Mouse (Mus musculus) left cerebral cortex, adult 9 months (tissue): ENCODE data around the gene Mansc1.
A peak's percentile ranks its signal among the peaks of the same experiment; 100 is the strongest.
"Not testable (repeated sequence)": the region's sequence is repeated elsewhere in the genome, so short reads cannot be mapped to it uniquely, and the experiment has no call there.

Source experiments
- DNase-seq, 2 experiments: peaks; one replicate each; pipeline ENCODE4 v3.0.0; 2022; ENCODE audit warnings: low spot score in 2 of 2

Mansc1 gene

DNA sequence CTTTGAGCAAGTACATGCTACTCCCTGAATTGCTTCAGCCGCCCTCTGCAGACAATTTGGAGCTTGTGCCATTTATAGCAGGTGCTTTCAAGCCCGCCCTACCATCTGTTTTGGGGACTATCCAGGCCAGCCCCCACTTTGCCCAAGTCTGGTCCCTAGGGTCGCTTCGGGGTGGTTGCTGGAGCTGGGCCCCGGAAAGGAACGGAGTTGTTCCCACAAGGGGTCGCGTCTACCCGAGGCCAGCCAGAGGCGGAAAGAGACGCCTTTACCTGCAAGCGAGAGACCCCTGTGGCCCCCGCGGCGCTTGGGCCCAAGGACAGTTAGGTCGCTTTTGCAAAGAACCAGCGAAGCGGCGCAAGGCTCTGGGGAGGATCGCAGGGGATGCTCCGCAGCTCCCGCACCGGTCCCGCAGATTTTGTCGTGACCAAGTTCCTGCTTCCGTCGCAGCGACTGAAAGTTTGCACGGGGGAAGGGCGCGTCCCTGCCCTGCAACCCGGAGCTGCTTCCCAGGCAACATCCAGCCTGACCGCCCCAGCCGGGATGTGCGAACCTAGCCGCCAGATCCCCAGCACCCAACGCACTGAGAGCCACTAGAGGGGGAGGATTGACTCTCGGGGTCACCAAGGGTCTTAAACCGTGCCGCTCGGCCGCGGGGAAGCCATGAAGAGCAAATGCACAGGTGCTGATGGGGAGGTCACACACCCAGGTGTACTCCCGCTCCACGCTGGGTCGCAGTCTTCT lies at the start of gene Mansc1:
Mansc1 (minus strand) TSS at position 542 of the 741 bp plus-strand sequence.
- peak in 1 of 2 experiments; percentile 45 for DNase-seq

GRCm38 (mm10) chr6:134679330-134679729 lies 47.0 kb upstream of the Mansc1 start:
- not testable (repeated sequence) for DNase-seq

GRCm38 (mm10) chr6:134678037-134678436 lies 45.7 kb upstream of the Mansc1 start:
- DNase-seq: no peak

- DNase-seq: no peak
Measured at GRCm38 (mm10) chr6:134677504-134677903, 45.2 kb upstream of the Mansc1 start.

- DNase-seq: not testable (repeated sequence)
Measured at GRCm38 (mm10) chr6:134673712-134674111, 41.4 kb upstream of the Mansc1 start.

DNA sequence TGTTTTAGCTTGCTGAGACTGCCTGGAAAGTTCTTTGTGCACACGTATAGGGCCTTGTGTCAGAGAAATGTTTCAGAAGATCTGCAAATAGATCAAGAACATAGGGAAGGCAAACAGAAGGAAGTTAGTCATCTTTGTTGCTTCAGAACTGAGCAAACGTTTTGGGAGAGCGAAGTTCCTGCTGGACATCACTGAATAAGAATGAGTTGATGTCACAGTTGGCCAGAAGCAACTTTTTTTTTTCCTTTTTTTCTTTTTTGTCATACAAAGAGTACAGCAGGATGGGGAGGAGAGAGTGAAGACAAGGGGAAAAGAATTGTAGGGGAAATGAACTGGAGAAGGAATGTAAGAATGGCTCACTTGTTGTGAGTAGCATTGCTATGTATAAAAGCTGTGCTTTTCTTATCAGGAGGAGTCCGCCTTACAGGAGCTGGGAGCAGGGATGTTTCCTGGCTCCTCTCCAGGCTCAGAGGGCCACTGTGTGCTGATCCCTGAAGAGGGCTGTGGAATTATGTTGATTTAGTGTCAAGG lies 38.7 kb upstream of the Mansc1 start:
- no peak for DNase-seq

DNA sequence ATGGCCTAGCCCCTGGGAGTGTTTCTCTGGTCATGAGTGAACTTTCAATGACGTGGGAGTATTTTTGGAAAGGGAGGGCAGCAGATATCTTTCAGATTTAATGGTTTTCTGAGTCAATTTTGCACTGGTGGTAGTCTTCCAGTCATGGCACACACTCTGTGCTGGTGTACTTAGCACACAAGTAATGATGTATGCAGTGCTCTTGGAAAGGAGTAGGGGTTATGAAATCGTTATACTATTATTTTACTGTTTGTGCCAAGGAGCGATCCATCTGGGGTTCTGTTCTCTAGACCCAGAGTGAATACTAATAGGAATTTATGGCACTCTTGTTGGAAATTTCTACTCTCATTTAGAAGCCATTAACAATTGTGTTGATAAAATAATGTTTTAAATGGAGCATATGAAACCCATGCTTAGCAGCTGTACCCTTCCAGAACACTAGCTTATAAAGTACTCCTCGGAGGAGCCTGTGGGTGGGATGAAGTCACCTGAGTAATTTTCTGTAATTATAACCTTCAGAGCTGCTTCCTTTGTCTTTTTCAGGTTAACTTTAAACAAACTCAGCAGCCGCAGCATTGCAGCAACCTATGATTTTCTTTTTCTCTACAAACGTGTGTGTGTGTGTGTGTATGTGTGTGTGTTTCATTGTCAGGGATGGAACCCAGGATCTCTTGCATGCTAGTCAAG lies 37.0 kb upstream of the Mansc1 start:
- peak in 1 of 2 experiments; percentile 63 for DNase-seq

DNA sequence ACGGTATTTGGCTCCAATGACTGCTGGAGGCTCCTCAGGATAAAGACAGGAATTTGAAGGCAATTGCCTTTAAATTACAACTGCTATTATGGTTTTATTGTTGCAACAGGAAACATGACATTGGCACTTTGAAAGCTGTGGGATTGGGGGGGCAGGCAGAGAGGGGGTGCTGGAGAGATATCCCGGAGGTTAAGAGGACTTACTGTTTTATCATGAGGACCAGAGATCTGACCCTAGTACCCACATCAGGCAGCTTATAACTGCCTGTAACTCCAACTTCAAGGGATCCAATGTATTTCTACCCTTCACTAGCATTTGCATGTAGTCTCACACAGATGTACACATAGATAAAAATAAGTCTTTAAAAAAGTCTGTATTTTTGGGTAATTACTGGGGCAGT lies 36.2 kb upstream of the Mansc1 start:
- no peak for DNase-seq

- no peak for DNase-seq
Measured at GRCm38 (mm10) chr6:134665817-134666216, 33.5 kb upstream of the Mansc1 start.

DNA sequence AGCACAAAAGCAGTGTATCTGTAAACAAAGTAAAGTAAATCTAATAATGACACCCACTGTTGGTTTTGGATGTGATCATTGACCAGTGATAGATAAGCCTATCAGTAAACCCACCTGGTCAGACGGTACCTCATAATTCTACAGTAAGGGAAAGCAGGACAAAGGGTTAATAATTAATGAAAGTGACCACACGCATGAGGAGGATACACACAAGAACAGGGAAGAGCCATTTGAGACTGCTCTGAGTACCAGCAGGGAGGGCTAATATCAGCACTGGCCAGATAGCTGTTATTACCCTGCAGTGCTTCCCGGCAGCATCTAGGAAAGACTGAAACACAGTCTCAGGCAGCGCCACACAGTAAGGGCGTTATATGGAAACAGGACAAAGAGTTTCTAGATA lies 32.3 kb upstream of the Mansc1 start:
- no peak for DNase-seq

DNA sequence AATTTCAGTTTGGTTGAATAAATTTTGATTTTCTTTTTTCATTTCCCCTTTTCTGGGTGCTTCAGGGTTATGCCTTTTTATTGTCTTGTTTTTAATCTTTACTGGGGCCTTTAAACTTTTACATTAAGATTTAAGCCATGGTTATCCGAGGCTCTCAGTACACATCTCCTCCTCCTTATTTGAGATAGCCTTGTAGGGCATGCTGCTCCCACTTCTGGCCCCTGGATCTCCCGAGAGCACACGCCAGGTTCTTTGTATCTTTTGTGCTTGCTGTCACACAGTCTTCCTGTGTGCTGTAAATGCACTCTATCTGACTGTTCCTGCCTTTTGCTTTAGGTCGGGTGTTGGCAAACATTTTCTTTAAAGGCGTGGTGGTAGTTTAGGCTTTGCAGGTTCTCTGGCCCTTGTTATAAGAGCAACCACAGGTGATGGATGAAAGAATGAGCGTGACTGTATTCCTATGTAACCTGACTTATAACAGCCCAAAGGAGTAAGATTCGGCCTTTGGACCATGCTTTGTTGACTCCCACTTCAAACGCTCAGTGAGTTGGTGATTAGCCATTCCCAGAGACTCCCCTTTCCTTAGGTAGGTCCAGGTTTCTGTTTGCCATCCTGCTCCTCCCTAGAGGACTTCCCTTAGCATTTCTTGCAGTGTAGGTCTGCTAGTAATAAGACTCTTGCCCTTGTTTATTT lies 28.6 kb upstream of the Mansc1 start:
- DNase-seq: no peak

DNA sequence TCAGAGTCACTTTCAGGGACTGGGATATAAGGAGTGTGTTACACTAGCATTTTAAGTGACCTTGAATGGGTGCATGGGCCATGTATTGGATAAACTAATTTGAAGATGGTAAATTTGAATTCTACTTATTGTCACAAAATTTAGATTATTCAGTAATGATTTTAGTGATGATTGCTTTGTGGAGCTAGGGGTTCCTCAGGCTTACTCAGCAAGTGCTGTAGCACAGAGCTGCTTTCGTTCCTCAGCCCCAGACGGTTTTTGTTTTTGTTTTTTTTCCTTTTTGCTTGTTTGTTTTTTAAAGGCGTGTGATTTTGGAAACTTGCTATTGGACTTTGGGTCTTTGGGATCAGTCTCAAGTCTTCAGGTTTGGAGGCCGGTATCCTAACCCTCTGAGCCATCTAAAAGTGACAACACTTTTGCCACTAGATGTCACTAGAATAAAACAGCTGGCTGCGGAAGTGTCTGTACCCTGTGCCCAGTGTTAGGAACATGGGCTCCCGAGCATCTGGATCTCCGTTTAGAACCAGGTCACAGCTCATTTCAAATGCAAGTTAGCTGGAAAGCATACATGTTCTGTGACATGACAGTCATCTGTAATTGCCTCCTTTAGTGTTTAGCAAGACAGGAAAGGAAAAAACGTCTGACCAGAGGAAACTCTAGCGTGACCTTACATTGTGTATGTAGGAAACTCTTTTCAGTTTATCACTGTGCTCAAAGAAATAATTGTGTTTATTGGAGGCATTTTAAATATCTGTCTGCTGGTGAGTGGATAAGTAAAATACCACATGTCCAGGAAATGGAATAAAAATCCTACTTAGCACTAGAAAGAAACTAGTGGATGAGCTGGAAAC lies 27.0 kb upstream of the Mansc1 start:
- peak in 1 of 2 experiments; percentile 70 for DNase-seq

DNA sequence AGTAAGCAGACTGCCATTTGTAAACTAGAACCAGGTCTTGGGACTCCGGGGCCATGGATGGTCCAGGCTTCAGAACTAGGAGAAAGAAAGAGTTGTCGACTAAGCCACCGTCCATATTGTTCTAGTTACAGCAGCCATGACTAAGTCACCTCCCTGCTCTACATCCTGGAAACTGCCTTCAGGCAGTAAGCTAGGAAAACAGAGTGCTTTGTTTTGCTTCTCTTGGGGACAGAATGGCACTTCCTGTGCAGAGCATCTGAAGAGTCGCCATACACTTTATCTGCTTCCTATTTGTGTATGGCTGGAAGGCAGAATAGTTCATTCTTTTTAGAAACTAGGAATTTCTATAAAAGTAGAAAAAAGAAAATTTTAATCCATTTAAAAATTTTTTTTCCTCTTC lies 24.2 kb upstream of the Mansc1 start:
- DNase-seq: no peak

GRCm38 (mm10) chr6:134648356-134648755 lies 16.1 kb upstream of the Mansc1 start:
- peak in 1 of 2 experiments; percentile 61 for DNase-seq

DNA sequence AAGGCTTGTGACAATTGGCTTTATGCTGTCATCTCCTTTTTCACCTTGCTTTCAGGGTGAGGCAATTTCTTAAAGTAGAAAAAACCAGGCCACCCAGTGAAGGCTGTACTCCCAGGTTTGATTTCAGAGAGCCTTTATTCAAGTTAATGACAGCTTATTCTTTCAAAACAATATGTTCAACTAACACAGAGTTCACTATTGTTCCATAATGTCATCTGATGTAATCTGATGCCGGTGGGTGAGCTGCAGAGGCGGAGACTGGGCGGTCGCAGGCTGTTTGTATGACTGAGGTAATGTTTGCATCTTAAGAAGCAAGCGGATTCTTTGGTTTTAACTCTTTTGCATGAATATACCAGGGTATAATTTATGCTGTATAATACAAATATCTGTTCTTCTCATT lies 15.3 kb upstream of the Mansc1 start:
- DNase-seq: no peak

DNA sequence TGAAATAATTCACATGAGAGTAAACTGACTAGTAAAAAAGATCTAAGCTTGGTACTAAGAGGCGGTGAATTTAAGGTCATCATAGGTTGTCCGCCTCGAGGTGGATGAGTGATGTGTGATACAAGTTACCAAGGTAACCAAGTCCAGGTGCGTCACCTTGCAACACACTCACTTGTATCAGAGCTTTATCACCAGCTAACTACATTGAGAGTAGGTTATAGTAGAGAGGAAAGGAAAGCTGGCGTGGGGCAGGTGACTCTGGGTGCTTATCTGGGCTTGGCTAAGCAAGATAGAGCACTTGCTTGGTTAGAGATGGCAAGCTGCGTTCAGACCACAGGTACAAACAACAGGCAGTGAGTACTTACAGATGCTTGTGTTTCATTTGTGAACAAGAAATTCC lies 14.5 kb upstream of the Mansc1 start:
- no peak for DNase-seq

DNA sequence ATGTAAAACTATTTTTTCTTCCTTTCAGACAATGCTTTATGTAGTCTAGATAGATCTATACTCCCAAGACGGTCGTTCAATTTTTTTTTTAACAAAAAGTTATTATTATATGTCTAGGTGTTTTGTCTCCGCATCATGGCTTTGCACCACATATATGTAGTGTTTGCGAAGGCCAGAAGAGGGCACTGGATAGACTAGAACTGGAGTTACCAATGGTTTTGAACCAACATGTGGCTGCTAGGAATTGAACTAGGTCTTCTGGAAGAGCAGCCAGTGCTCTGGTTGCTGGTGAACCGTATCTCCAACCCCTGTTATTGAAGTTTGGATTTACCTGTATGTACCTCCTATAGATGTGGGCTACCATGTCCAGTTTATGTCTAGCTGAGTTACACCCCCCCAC lies 11.0 kb upstream of the Mansc1 start:
- DNase-seq: no peak

DNA sequence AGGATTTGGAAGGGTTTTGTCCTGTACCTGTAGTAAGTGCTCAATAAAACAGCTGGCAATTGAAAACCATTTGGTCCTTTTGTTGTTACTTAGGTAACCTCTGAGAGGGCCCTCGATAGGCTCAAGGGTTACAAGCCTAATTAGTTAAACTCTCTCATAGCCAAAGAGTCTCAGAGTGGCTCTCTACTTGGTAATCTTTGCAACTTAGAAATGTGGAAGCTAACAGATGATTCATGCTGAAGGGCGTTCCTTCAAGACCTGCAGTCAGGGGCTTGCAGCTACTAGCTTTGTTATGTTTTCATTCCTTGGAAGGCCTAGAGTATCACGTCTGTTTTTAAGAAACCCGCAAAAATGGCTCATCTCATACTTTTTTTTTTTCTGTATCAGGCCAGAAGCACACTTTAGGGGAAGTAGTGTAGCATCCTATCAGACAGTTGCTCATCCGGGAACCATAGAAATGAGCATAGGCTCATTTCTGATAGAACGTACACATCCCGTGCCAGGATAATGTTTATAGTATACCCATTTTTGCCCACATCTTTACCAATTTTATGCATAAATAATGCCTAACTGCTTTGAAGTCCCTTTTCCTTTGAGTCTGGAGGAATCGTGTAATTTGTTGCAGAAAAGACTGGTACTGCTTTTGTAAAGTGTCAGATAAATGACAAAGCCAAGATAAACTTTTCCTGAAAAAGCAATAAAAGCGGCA lies 9.6 kb upstream of the Mansc1 start:
- DNase-seq: no peak

DNA sequence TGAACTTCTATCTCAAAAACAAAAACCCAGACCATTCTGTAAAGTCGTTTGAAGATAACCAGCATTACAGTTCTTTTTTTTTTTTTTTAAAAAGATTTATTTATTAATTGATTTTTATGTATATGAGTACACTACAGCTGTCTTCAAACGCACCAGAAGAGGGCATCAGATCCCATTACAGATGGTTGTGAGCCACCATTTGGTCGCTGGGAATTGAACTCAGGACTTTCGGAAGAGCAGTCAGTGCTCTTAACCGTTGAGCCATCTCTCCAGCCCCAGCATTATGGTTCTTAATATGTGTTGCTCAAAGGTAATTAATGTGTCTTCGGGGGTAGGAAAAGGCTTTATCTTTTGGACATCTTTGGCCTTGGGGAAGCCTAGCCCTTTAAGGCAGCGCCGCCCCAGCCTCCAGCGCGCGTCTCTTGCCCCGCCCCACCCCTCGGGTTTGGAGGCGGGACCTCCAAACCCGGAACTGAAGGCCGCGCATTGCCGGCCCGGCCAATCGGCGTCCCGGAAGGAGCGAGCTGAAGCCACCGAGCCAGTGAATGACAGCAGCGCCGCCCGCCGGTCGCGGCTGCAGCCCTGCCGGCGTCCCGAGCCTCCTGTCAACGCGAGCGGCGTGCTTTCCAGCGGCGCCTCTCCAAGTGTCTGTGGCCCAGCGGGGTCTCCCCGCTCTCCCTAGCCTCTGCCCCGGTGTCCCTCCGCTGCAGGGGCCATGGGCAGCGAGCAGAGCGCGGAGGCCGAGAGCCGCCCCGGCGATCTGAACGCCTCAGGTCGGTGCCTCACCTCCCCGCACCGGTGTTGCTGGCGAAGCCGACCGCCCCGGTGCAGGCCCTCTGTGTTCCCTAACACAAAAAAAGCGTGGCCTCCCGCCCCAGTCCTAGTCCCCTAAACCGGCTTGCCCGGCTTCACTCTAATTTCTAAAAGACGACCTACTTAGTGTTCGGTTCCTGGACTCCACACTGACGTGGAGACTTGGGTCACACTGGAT lies 8.5 kb upstream of the Mansc1 start:
- DNase-seq: peak; percentile 84 to 92

- no peak for DNase-seq
Measured at GRCm38 (mm10) chr6:134639900-134640299, 7.6 kb upstream of the Mansc1 start.
